Mouse (Mus musculus) heart, adult 2 months (tissue): ENCODE data around the gene Acer3.

ENCODE experiments used
- CTCF ChIP-seq: fragments of 200-600 bp; IDR thresholded peaks from 2 replicates; pipeline ENCODE4 v1.8.1; 2022; ENCODE audit warnings: antibody characterized with exemption, mild to moderate bottlenecking, moderate library complexity
- EP300 ChIP-seq: fragments of 200-500 bp; IDR thresholded peaks from 2 replicates; pipeline ENCODE4 v1.6.1; 2011; ENCODE audit warnings: low read depth, low read length, control low read depth; ENCODE audit not compliant: insufficient read depth
- POLR2A ChIP-seq: fragments of 200-500 bp; IDR thresholded peaks from 2 replicates; pipeline ENCODE4 v1.6.1; 2011; ENCODE audit warnings: mild to moderate bottlenecking, low read depth, low read length, control low read depth; ENCODE audit not compliant: insufficient read depth

DNA sequence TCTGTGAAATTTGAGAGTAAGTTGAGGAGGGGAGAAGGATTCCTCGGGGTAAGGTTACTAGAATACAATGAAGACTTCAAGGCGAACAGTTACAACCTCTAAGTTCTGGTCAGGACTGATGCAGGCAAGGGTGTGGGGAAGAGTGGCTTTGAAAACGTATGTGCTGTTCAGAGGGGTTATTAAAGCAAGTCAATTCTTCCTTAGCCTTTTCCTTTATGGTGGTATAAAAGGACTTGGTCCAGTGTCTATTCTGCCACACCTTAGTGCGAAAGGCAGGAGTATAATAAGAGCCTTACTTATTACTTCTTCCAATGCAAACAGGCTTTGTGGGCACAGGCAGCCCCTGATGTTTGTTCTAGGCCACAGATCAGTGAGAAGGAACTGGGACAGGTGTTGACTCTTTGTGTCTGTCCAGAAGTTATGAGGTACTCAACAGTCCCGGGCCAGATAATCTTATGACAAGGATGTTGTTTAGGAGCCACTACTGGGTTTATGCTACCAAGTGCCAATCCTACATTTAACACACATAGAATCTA lies 119.4 kb downstream of the Acer3 start:
- TF ChIP-seq POLR2A (no peak), CTCF (no peak), EP300 (no peak)
